Mouse (Mus musculus) naive thymus-derived CD4-positive, alpha-beta T cell, adult 2 months (primary cell): ENCODE results near the gene Glrx5.

Source experiments
- DNase-seq: peaks from one replicate; pipeline ENCODE4 v3.0.0-alpha.2; 2011; ENCODE audit warnings: low read depth

Gene Glrx5

GRCm38 (mm10) chr12:105031081-105032058 lies 1.1 kb upstream of the Glrx5 start:
- peak; percentile 23 for DNase-seq

GRCm38 (mm10) chr12:105032832-105033775 lies 616 bp downstream of the Glrx5 start:
- no peak for DNase-seq

DNA sequence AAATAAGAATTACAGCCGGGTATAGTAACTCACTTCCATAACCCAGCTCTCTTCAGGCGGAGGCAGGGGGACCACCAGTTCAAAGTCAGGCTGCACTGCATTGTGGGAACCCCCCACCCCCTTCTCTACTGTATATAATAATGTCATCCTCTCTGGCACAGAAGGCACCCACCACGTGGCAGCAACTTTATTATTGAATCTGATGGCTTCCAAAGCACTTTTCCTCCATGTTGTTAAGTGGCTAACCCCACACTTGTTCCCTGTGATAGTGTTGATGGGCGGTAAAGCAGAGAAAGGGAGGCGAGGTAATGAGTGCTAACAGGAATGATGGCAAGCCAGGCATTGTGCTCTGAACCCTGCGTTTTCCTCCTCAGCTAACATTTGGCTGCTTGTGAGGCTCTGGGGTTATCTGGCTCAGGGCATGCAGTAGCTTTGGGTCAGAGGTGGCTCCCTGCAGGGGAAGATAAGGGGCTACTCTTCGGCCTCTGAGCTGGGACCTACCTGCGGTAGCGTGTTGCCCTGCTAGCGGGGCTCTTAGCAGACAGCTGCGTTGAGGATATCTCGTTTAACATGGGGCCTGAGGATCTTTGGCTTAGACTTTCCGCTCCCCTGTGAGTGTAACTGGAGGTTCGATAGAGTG lies 1.8 kb downstream of the Glrx5 start:
- no peak for DNase-seq

GRCm38 (mm10) chr12:105038211-105038610 lies 5.7 kb downstream of the Glrx5 start:
- DNase-seq: no peak

- no peak for DNase-seq
Observed at GRCm38 (mm10) chr12:105038918-105039317, 6.4 kb downstream of the Glrx5 start.

DNA sequence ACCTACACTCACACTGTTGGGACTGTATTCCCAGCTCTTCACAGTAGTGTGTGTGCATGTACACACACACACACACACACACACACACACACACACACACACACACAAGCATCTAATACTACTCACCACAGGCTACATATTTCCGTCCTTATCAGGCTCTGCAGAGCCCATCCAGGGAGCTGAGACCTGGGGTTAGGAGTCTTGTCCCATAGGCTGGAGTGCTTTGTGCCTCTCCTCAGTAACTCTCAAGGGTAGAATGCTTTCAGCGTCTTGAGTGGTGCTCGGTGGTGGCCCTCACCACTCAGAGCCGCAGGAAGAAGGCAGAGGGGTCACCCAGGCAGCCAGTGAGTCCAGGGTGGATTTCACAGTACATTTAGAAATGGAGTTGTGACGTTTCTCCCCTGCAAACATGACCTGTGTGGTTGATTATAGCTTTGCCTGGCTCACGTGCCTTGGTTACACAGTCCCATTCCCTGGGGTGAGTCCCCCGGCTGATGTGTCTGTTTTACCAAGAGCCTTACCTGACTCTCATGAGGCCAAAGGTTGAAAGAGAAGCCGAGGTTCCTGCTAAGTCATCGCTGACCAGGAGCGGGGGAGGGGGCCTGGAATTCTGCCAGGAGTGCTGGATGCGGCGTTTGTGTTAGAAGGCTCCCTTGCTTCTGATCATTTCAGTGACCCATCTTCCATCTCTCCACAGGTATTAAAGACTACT lies 7.2 kb downstream of the Glrx5 start:
- DNase-seq: no peak

GRCm38 (mm10) chr12:105040950-105041349 lies 8.5 kb downstream of the Glrx5 start:
- DNase-seq: no peak

DNA sequence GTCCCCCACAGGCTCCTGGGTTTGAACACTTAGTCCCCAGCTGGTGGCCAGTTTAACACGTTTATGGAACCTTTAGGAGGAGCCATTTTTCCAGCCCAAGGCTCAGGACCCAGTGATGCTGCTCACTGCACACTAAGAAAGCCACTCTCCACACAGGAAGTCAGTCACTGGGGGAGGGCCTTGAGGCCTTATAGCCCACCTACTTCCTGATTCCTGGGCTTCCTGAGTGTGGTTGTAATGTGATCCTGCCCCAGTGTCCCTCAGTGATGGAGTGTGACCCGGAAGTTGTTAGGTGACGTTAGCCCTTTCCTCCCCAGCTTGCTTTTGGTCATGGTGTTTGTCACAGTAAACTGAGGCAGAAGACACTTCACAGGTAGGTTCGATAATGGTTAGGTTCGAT lies 10.6 kb downstream of the Glrx5 start:
- DNase-seq: no peak

DNA sequence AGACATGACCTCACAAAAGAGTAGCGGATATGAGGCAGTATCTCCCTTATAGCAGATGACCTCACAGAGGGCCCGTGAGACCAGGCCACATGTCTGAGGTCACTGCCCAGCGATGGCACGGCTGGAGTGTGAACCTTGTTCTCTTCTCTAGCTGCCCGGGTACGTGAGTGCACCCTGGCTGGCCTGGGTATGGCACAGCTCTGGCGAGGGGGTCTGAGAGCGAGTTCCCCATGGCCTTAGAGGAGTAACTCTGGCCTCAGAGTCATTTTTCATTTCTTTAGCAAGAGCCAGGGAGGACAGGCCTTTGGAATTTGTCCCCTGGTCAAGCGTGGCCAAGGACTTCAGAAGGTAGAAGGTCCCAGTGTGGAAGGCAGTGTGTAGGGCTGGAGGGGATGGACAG lies 12.3 kb downstream of the Glrx5 start:
- DNase-seq: no peak

- DNase-seq: no peak
Observed at GRCm38 (mm10) chr12:105048301-105048863, 15.9 kb downstream of the Glrx5 start.

GRCm38 (mm10) chr12:105049813-105050212 lies 17.3 kb downstream of the Glrx5 start:
- no peak for DNase-seq

DNA sequence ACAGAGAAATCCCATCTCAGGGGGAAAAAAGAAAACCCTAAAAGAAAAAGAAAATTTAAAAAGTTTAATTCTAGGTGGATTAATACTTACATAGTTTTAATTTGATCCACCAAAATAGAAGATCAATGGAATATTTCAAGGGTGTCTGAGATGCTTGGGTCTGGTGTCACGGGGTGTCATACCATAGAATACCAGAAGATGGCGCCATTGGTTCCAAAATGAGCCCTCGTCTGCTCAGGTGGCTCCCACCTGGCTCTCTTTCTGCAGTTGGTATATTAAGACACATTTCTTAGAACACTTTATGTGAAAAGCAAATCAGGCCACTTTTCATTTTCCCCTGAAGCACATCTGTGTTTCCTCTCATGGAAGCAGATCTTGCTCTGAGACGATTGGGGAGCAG lies 18.4 kb downstream of the Glrx5 start:
- peak; percentile 78 for DNase-seq

DNA sequence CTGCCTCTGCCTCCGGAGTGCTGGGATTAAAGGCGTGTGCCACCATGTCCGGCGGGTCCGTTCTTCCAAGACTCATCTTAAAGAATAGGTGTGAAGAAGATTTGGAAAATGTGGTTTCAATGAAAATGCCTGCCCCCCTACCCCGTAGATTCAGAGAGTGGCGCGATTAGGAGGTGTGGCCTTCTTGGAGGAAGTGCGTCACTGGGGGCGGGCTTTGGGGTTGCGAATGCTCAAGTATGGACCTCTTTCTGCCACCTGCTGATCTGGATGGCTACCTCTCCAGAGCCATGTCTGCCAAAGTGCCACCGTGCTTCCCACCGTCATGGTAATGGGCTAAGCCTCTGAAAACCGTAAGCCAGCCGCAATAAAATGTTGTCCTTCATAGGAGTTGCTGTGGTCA lies 21.6 kb downstream of the Glrx5 start:
- no peak for DNase-seq

DNA sequence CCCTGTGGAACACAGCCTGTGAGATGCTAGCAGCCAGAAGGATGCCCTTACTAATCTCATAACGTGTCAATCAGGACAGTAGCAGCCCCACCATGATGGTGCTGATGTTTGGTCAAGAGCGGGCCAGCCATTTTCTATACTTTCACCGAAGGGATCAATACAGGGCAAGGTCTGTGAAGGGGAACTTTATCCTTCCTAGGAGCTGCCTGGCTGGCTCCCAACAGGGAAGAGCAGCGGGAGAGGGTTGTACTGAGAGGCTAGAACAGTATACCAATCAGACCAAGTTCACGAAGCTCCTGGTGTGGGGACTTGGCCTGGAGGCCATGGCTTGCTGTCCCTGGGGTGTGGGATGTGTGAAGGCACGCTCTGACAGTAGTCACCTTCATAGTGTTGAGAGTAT lies 22.8 kb downstream of the Glrx5 start:
- no peak for DNase-seq

DNA sequence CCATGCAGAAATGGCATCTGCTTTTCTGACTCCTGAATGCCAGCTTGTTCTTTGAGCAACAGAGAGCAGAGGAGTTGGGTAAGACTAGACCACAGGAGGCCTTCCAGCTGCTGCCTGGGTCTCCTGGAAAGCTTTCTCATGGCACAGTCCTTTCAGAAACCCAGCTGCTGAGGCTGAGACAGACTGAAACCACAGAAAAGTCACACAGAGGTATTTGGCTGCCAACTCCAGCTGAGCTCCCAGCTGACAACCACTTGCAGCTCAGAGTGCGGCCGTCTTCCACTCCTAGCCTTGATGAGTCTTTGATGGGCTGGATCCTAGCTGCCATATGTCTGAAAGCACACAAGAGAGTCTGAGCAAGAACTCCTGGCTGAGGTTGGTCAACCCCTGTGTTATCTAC lies 27.5 kb downstream of the Glrx5 start:
- DNase-seq: no peak

GRCm38 (mm10) chr12:105063201-105064134 lies 31.0 kb downstream of the Glrx5 start:
- DNase-seq: no peak

DNA sequence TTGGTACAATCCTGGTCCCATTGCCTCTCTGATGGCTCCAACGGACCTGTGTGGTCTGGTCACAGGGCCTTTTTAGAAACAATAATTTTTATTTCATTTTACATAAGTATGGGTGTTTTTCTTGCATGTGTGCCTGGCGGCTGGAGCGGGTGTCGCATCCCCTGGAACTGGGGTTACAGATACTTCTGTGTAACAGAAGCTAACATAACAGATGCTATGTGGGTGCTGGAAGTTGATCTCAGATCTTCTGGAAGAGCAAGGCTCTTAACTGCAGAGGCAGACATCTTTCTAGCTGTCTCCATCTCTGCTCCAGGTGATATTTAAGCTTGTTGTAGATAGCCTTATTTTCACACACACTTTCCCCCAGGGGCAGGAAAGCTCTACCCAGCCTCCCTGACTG lies 31.7 kb downstream of the Glrx5 start:
- DNase-seq: no peak

- DNase-seq: no peak
Observed at GRCm38 (mm10) chr12:105065119-105065518, 32.6 kb downstream of the Glrx5 start.

DNA sequence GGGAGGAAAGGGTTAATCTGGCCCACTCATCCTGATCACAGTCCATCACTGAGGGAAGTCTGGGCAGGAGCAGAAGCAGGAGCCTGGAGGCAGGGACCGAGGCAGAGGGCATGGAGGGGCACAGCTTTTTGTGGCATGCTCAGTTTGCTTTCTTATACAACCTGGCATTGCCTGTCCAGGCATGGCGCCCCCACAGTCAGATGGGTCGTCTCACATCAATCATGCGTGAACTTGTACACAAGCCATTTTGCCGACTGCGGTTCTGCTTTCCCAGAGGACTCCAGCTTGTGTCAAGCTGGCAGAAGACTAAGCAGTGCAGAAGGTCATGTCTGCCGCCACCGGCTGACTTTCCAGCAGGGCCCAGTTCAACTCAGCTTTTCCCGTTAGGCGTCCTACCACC lies 34.0 kb downstream of the Glrx5 start:
- DNase-seq: no peak

DNA sequence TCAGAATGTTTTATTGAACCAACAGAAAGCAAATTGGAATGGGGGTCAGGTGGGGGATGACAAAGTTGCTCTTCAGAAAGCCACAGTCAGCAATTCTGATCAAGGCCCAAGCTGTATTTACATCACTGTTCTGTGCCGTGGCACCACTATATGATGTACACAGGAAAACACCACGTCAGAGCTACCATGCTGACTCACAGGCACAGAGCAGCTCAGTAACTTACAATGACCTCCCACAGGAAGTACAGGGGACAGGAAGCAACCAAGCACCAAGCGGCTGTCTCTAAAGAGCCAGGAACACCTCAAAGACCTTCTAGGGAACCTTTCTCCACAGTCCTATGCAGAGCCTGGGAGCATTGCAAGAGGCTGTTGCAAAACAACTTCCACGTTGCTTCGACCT lies 36.4 kb downstream of the Glrx5 start:
- peak; percentile 54 for DNase-seq
